Mouse (Mus musculus): Measurements from ENCODE around the gene Snx12.

- TF ChIP-seq TCF12 (IDR thresholded peaks at IDR 0.05; ENCODE audit: insufficient read depth, poor library complexity, severe bottlenecking) = no peak
- TF ChIP-seq POLR2A (IDR thresholded peaks at IDR 0.05; ENCODE audit: insufficient read length, low read depth) = no peak
- no peak for TF ChIP-seq CEBPB (IDR thresholded peaks at IDR 0.05; ENCODE audit: insufficient read depth, poor library complexity, severe bottlenecking)
- no peak for TF ChIP-seq E2F4 (IDR thresholded peaks at IDR 0.05; ENCODE audit: insufficient read depth)
- TF ChIP-seq MYOD1 (IDR thresholded peaks at IDR 0.05; ENCODE audit: control insufficient read depth in 1 of 3, insufficient read length in 2 of 3, low read depth in 2 of 3) = no peak
- no peak for TF ChIP-seq MAX (IDR thresholded peaks at IDR 0.05; ENCODE audit: low read depth)
- TF ChIP-seq USF1 (IDR thresholded peaks at IDR 0.05; ENCODE audit: low read depth) = no peak
- no peak for TF ChIP-seq SRF (IDR thresholded peaks at IDR 0.05; ENCODE audit: control insufficient read depth, insufficient read length, low read depth)
- TF ChIP-seq TCF3 (IDR thresholded peaks at IDR 0.05; ENCODE audit: insufficient read length, low read depth) = no peak
- no peak for TF ChIP-seq REST (IDR thresholded peaks at IDR 0.05; ENCODE audit: insufficient read depth, insufficient read length)
Observed at GRCm38 (mm10) chrX:101126977-101127376, 95.4 kb downstream of the Snx12 start.
